Mouse (Mus musculus) midbrain, embryonic 11.5 days (tissue): ENCODE data around the gene Spag8. TPM values are rescaled to one million over a fixed set of nuclear protein-coding genes. Genes with fewer than 3 reads are reported as not detected.

Experiments used
- ATAC-seq: fragments of 200-750 bp; cut with Nextera tagmentation; 2 replicates; pipeline ENCODE4 v1.8.0; 2017; ENCODE audit warnings: moderate TSS enrichment, moderate library complexity; ENCODE audit not compliant: low FRiP score
- DNase-seq: peaks from one replicate; pipeline ENCODE4 v3.0.0; 2015; ENCODE audit warnings: low spot score; ENCODE audit errors: missing footprints
- H3K27ac ChIP-seq: fragments of 300-500 bp; sonication (generic); 2 replicates; pipeline ENCODE4 v1.5.1; 2014; ENCODE audit warnings: low read depth, low read length
- H3K27me3 ChIP-seq: fragments of 300-500 bp; sonication (generic); 2 replicates; pipeline ENCODE4 v1.6.1; 2014; ENCODE audit warnings: mild to moderate bottlenecking, low read length, moderate library complexity, mixed read lengths; ENCODE audit not compliant: control insufficient read depth, insufficient read depth
- H3K36me3 ChIP-seq: fragments of 300-500 bp; sonication (generic); 2 replicates; pipeline ENCODE4 v1.6.1; 2014; ENCODE audit warnings: mild to moderate bottlenecking, low read length, moderate library complexity, mixed read lengths; ENCODE audit not compliant: control insufficient read depth, insufficient read depth
- H3K4me1 ChIP-seq: fragments of 300-500 bp; sonication (generic); 2 replicates; pipeline ENCODE4 v1.6.1; 2014; ENCODE audit warnings: low read length; ENCODE audit not compliant: control insufficient read depth, insufficient read depth
- H3K4me2 ChIP-seq: fragments of 300-500 bp; sonication (generic); 2 replicates; pipeline ENCODE4 v1.6.1; 2014; ENCODE audit warnings: mild to moderate bottlenecking, moderate library complexity
- H3K4me3 ChIP-seq: fragments of 300-500 bp; sonication (generic); 2 replicates; pipeline ENCODE4 v1.5.1; 2014; ENCODE audit warnings: low read depth, low read length
- H3K9ac ChIP-seq: fragments of 300-500 bp; sonication (generic); 2 replicates; pipeline ENCODE4 v1.6.1; 2014; ENCODE audit warnings: low read length
- H3K9me3 ChIP-seq: fragments of 300-500 bp; sonication (generic); 2 replicates; pipeline ENCODE4 v1.6.1; 2016; ENCODE audit warnings: low read length; ENCODE audit not compliant: control insufficient read depth
- WGBS: fragments of 180-500 bp; shearing (Covaris S2); extraction: QIAGEN DNeasy Blood & Tissue Kit; methylation state at CpG from one replicate; pipeline ENCODE4 v1.1.7; 2014; 5-methylcytosine and 5-hydroxymethylcytosine counted together
- polyA plus RNA-seq: library from polyadenylated mRNA; unstranded; fragments of >200 nt; fragmentation: Nextera tagmentation; extraction: Ambion mirVana; gene quantifications from 2 replicates; pipeline ENCODE4 v1.2.1, GENCODE M21; 2014

Gene Spag8
- polyA plus RNA-seq, 1 experiment from 2014 or later: 3.4 TPM

- Histone ChIP-seq H3K27ac (no peak overlapping the region), H3K9me3 (no peaks in the 10 kb centered on the region), H3K4me1 (peaks cover 21% of the 10 kb centered on the region), H3K4me3 (no peak overlapping the region), H3K36me3 (no peaks in the 10 kb centered on the region), H3K4me2 (no peak overlapping the region), H3K27me3 (peaks cover 11% of the 10 kb centered on the region), H3K9ac (no peak overlapping the region)
- DNase-seq: no peak
- 85% methylated on average over 7 of the region's 7 CpGs for WGBS
- no peak for ATAC-seq
Measured at GRCm38 (mm10) chr4:43634621-43635374, 18.6 kb downstream of the Spag8 start.

GRCm38 (mm10) chr4:43633736-43634135 is 19.7 kb downstream of the Spag8 start:
- no peaks in the 10 kb centered on the region for H3K36me3 ChIP-seq
- ATAC-seq (no peak), DNase-seq (no peak)
- H3K4me1 ChIP-seq: peaks cover 21% of the 10 kb centered on the region
- H3K9me3 ChIP-seq: no peaks in the 10 kb centered on the region
- H3K9ac ChIP-seq: no peak overlapping the region
- no peak overlapping the region for H3K4me3 ChIP-seq
- 92% methylated on average over 2 of the region's 2 CpGs for WGBS
- peaks cover 11% of the 10 kb centered on the region for H3K27me3 ChIP-seq
- H3K27ac ChIP-seq: no peak overlapping the region
- peak overlapping the region; percentile 15; the same call in 1 of the 2 replicates for H3K4me2 ChIP-seq

GRCm38 (mm10) chr4:43633296-43633695 is 20.1 kb downstream of the Spag8 start:
- no peak for DNase-seq
- H3K4me3 ChIP-seq: no peak overlapping the region
- 84% methylated on average over 8 of the region's 8 CpGs for WGBS
- H3K27ac ChIP-seq: no peak overlapping the region
- peaks cover 21% of the 10 kb centered on the region for H3K4me1 ChIP-seq
- no peak overlapping the region for H3K9ac ChIP-seq
- peaks cover 12% of the 10 kb centered on the region for H3K27me3 ChIP-seq
- ATAC-seq: no peak
- H3K9me3 ChIP-seq: no peaks in the 10 kb centered on the region
- H3K36me3 ChIP-seq: no peaks in the 10 kb centered on the region
- peak overlapping the region; percentile 15; the same call in 1 of the 2 replicates for H3K4me2 ChIP-seq

- H3K9me3 ChIP-seq: no peaks in the 10 kb centered on the region
- peak overlapping the region; percentile 89 for H3K9ac ChIP-seq
- ATAC-seq: peak; percentile 5; the same call in 1 of the 2 replicates
- H3K4me1 ChIP-seq: peaks cover 21% of the 10 kb centered on the region
- no peak overlapping the region for H3K27ac ChIP-seq
- WGBS: 42% methylated on average over 42 of the region's 42 CpGs
- H3K4me3 ChIP-seq: peak overlapping the region; percentile 60
- peak overlapping the region; percentile 81 for H3K4me2 ChIP-seq
- no peaks in the 10 kb centered on the region for H3K36me3 ChIP-seq
- H3K27me3 ChIP-seq: peaks cover 13% of the 10 kb centered on the region
- no peak for DNase-seq
Measured at GRCm38 (mm10) chr4:43631956-43632920, 21.2 kb downstream of the Spag8 start.

GRCm38 (mm10) chr4:43631046-43631955 is 22.1 kb downstream of the Spag8 start, which contains the start of gene Npr2:
TSS of gene Npr2 (plus strand) at chr4:43631935.
- ATAC-seq: peak; percentile 56
- no peaks in the 10 kb centered on the region for H3K9me3 ChIP-seq
- 1% methylated on average over 33 of the region's 70 CpGs for WGBS

GRCm38 (mm10) chr4:43630671-43631045 is 22.7 kb downstream of the Spag8 start:
- peak; percentile 23 for ATAC-seq
- peak overlapping the region; percentile 89 for H3K9ac ChIP-seq
- WGBS: 16% methylated on average over 5 of the region's 5 CpGs

More at GRCm38 (mm10) chr4:43631046-43631955, 22.1 kb downstream of the Spag8 start, which contains the start of gene Npr2:
- peak; percentile 95 for DNase-seq
- H3K4me3 ChIP-seq: peak within 1 kb of the TSS; percentile 60
- H3K27me3 ChIP-seq: peaks cover 13% of the 10 kb centered on the region
- H3K4me1 ChIP-seq: peaks cover 21% of the 10 kb centered on the region
- no peaks in the 10 kb centered on the region for H3K36me3 ChIP-seq
- peak within 1 kb of the TSS; percentile 65 for H3K27ac ChIP-seq
- peak within 1 kb of the TSS; percentile 81 for H3K4me2 ChIP-seq
- peak within 1 kb of the TSS; percentile 89 for H3K9ac ChIP-seq

GRCm38 (mm10) chr4:43630030-43630581 is 23.3 kb downstream of the Spag8 start:
- ATAC-seq: peak; percentile 54

More at GRCm38 (mm10) chr4:43630671-43631045, 22.7 kb downstream of the Spag8 start:
- H3K27me3 ChIP-seq: peaks cover 13% of the 10 kb centered on the region
- no peaks in the 10 kb centered on the region for H3K36me3 ChIP-seq
- H3K4me1 ChIP-seq: peaks cover 21% of the 10 kb centered on the region
- H3K9me3 ChIP-seq: no peaks in the 10 kb centered on the region
- no peak overlapping the region for H3K4me3 ChIP-seq
- peak overlapping the region; percentile 65 for H3K27ac ChIP-seq
- peak overlapping the region; percentile 81 for H3K4me2 ChIP-seq
- DNase-seq: peak; percentile 93

More at GRCm38 (mm10) chr4:43630030-43630581, 23.3 kb downstream of the Spag8 start:
- DNase-seq: peak; percentile 97
- Histone ChIP-seq H3K4me1 (peaks cover 21% of the 10 kb centered on the region), H3K4me3 (no peak overlapping the region), H3K9me3 (no peaks in the 10 kb centered on the region), H3K27me3 (peaks cover 13% of the 10 kb centered on the region), H3K9ac (peak overlapping the region; percentile 89; the same call in 1 of the 2 replicates), H3K4me2 (0 out of 2 replicates have a peak overlapping the region, but pooled peaks have one; percentile 7), H3K27ac (peak overlapping the region; percentile 65), H3K36me3 (no peaks in the 10 kb centered on the region)
- WGBS: 4% methylated on average over 5 of the region's 5 CpGs
